Mouse (Mus musculus): ENCODE results near the gene Snx10.

Snx10 gene

DNA sequence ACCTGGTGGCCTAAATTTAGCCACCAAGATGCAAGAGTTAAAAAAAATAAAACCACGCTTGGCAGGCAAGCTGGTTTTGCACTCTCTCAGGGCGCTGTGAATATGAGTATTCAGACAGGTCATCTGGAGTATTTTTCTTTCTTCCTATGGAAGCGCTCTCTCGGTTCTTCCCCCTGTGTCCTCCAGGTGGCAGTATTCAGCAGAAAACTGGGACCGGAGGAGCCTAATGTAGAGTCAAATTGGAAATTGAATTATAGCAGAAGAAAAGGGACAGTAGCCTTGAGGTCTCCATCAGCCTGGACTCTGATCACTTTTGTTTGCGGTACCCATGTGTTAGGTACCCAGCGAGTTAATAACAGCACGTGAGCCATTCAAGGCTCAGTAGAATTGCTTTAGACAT is 62.3 kb downstream of the Snx10 start:
- peak; percentile 86 for DNase-seq (ENCODE audit: low spot score)

DNA sequence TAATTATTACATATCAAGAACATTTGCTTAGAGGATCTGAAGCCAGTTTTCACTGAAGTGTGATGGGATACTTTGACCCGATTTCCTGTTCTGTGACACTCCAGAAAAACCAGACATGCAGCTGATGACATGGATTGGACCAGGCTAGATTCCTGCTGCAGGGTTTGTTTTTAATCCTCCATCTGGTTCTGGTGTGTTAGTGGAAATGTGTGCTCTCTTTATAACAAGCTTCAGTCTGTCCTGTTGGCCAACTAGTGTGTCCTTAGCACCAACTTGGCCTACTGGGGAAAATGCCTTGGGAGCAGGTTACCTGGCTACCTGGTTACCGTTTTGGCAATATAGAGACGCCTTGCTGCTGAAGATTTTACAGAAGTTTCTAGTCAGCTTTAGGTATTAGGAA is 63.6 kb downstream of the Snx10 start:
- no peak for DNase-seq (ENCODE audit: low spot score)

DNA sequence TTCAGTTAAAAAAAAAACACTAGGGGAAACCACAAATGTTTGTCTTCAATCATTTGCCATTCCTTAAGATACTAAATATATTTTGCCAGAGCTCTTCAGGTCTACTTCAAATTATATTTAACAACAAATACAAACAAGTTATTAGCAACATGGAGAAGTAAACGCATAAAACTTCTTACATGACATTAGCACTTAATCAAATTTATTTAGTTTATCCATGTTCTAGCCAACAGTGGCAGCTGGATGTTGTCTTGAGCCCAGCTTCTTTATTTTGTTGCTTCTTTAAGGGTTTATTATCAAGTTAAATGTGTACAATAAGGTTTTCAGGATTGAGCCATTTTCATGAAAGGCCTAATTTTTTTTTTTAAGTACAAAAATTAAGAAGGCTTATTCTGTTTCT is 67.6 kb downstream of the Snx10 start:
- DNase-seq (ENCODE audit: low spot score): no peak

DNA sequence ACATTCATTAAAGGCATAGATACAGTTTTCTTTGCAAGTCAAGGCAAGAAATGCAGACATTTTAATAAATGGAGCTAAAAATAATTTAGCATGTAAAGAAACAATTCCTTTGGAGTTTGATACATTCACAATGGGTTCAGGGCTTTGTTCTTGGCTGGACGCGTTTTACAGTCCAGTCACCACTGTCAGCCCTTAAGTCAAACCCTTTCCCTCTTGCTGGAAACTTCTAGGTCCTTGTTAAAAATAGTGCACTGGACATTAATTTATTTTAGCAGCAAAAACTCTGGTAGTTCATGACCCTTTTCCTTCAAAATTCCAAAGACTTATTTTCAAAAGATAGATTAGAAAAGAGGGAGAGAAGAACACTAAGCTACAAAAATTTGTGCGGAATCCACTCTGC is 68.1 kb downstream of the Snx10 start:
- DNase-seq (ENCODE audit: low spot score): no peak

DNA sequence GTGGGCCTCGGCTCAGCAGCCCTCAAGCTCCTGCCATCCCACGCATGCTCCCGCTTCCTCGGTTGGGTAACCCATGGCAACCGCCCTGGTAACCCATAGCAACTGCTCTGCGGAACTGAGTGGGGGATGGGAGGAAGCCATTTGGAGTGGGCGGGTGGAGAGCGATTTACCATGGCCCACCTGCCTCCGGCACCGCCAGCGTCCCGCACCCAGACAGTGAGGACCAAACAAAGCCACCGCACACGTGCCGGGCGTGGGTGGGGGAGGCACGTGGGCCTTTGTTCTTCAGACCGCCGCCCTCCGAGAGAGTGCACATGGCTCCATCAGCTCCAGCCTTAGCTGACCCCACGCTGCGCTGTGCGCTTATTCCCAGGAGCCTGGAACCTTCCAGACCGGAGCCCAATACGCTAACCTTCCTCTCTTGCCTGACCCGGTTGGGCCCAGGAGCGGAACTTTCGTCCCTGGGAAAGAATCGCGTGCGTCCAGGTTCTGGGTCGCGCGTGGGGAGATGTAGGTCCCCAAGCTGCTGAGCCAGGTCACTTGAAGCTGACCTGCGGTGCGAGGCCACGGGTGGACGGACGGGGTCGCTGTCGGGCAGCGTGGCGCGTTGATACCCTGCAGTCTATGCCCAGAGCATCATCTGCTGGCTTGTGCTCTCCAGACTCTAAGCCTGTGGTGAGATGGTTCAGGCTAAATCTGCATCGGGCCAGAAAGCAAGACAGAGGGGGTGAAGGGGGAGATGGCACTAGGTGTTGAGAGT is 68.8 kb downstream of the Snx10 start:
- no peak for DNase-seq (ENCODE audit: low spot score)

DNA sequence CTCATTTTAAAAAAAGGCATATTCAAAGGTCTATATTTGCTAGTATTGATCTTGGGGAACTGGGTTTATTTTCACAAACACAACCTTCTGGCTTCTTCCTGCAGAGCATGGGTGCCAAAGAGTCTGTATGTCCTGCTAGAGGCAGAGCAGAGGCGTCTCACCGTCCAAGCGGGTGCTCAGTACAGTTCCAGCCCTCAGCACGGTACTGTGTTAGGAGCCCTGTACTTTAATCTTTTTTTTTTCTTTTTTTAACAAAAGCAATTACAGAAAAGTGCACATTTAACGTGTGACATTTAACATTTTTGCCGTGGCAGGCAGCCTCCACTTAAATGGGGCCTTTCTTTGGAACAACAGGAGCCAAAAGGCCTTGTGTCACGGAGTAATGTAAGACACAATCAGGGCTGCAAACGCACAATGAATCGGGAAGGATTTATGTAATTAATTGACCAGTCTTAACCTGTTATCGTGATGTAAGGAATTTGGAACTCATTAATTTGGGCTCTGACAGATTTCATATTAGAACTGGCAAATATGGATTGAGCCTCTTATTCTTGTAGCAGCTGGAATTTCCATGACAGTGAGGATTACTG is 69.8 kb downstream of the Snx10 start:
- DNase-seq (ENCODE audit: low spot score): no peak

DNA sequence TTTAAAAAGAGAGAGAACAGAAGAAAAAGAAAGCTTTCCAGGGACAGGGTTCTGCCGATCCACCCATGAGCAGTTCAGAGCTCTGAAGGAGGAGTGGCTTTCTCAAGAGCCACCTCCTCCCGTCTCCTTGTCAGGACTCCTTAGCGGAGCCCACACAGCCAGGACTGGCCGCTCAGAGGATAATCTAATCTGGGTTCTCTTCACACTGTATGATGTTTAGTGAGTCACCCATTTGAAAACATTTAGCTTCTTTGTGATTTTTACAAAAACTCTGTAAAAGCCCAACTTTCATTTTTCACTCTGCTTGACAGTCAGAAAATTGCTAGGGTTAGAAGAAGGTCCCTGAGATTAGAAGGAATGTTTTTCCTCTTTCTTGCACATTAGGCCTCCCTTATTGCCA is 70.8 kb downstream of the Snx10 start:
- DNase-seq (ENCODE audit: low spot score): no peak

DNA sequence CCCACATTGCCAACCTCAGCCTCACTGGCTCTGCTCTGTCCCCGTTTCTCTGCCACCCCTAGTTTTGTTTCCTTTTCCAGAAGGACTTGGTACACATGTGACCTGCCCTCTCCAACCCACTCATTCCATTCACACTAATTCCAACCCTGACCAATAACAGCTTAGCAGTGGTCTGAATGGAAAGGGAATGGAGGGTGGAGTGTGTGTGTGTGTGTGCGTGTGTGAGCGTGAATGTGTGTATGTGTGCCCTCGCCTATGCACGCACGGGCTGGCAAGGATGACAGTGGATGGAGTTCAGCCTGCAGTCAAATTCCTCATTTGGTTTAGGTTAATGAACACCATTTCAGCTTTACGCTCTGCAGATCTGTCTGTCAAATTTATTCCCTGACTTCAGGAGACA is 74.4 kb downstream of the Snx10 start:
- DNase-seq (ENCODE audit: low spot score): no peak

DNA sequence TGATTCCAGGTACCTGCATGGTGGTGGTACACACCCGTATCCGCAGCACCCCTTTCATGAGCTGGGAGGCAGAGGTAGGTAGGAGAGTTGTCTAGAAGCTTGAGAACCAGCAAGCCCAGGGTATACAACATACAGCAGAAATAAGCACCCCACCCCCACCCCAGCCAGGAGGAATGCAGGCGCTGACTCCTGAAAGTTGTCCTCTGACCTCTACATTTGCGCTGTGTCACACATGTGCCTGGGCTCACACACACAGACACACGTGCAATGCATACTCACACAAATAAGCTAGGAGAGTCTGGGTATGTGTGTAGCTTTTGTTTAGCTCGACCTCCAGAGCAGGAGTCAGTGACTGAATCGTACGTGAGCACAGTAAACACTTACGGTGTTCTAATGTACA is 76.7 kb downstream of the Snx10 start:
- DNase-seq (ENCODE audit: low spot score): no peak

DNA sequence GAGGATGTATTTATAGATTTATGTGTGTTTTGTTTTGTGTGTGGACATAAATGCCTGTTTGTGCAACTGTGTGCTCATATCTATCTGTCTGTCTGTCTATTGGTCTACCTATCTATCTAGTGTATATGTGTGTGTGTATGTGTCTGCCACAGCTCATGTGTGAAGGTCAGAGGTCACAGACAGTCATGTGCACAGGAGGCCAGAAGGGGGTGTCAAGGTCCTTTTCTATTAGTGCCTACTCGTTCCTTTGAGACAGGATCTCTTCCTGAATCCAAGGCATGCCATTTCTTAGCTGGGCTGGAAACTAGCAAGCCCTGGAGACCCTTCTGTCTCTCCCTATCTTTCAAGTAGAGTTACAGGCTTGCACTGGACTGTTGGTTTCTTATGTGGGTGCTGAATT is 78.6 kb downstream of the Snx10 start:
- DNase-seq (ENCODE audit: low spot score): no peak

DNA sequence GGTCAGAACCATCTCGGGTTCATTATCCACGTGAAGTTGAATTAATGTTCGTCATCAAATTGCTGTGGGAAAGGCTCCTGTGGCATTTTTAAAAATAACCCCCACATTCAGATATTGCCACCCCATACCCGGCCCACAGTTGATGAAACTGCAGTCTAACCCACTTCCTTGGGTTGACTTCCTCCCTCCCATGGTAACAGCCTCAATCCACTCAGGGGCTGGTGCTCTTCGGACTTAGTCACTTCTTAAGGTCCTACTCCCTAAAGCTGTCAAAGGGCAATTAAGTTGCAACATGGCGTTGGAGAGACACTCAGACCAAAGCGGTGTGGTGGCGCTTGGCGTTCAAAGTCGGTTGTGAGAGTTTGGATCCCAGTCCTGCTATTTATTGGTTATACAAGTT is 80.0 kb downstream of the Snx10 start:
- no peak for DNase-seq (ENCODE audit: low spot score)

DNA sequence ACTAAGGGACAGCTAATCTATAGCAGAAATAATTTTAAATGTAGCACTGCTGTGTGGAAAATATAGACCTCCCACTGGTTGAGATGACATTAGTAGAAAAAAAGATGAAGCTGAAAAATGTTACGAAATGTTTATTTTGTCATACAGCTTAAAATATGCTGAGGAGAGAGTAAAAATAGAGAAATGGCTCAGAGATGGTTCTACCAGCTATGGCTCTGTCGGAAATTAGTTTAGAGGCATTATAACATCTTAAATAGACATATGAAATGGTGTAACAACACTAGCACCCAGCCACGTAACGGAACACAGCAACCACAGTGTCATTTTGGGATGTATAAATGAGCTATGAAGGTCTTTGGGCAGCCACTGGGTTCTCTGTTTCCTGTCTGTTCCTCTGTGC is 82.5 kb downstream of the Snx10 start:
- no peak for DNase-seq (ENCODE audit: low spot score)

DNA sequence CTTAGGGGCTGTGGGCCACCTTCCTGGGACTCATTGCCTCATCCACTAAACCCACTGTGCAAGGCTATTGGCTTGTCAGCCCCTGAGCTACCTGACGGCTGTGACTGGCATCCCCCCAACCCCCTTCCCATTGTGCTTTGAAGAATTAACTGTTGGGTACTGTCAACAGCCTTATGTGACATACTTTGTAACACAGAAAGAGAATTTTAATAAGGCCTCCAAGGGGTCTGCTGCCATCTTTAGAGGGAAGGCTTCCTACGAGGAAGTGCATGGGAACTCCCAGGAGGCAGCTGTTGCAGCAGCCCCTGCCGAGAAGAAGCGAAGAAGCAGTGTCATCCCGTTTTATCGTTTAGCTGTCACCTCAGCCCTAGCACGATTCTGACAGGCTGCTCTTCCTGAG is 83.1 kb downstream of the Snx10 start:
- DNase-seq (ENCODE audit: low spot score): no peak

DNA sequence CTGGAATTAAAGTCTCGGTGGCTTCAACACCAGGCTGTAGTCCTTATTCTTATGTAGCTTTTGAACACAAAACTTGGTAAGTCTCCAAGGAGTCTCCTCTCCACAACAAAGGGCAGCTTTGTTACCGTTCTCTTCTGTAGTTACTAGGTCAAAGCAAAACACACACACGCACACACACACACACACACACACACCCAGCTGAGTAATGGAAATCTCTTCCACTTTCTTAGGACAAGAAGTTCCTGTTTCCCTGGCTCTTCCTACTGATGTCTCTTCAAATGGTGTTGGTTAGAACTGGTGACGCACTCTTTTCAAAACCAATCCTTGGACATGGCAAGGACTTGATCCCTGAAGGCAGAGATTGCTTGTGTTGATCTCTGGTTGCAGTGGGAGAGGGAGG is 87.9 kb downstream of the Snx10 start:
- DNase-seq (ENCODE audit: low spot score): no peak

DNA sequence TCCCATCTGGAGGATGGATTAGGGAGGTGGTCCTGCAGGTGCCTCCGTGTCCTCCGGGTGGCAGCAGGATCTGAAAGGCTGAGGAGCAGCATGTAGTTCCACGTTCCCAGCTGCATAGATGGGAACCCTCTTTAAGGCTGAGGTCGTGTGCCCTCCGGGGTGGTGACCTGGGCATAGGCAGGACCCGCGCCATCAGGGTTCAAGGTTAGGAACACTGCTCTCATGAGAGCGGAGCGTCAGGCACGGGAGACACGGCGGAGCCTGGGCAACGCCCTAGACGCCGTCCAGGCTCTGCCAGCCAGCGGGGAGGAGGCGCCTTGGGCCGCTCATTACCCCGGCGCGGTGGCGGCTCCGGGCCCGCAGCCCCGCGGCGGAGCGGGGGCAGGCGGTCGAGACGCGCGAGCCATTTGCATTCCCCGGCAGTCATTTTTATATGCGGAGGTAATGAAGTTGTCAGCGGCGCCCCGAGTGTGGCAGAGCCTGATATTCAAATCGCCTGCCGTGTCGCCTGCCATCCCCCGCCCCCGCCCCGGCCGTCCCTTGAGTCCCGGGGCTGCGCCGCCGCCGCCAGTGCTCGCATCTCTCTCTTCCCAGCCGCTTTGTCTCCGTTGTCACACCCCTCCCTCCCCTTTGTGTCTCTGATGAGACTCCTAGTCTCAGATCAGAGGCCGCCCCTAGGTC is 88.8 kb downstream of the Snx10 start:
- no peak for DNase-seq (ENCODE audit: low spot score)

DNA sequence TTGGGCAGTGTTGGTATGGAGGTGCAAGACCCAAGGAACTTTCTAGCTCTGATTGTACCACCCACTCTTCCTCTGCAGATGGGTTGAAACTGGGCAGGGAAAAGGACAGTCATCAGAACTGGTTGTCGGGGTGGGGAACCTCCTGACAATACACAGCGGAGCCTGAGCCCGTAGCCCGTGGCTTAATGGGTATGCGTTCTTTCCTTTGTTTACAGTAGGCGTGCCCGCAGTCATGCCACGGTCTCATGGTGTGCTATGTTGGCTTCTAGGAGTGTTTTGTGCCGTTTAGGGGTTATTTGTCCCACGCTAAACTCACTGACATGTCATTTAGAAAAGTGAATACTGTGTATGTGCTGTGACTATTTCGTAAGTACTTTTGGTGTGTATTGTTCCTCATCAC is 90.0 kb downstream of the Snx10 start:
- DNase-seq (ENCODE audit: low spot score): no peak

DNA sequence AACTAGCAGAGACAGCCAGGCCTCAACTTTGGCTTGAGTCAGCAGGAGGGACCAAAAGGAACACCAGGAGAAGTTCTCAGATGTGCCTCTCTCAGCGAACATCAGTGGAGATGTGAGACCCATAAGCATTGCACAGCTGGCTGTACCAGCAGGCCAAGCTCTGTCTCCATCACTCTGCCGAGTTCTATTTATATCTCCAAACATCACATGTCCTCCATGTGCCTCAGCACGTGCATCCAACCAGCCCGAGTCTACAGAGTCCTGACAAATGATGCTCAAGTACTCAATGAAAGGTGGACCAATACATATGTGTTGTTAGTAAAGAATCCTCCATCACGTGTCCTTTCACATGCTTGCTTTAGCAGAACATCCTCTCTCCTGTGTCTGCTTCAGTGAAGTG is 103.1 kb downstream of the Snx10 start:
- no peak for DNase-seq (ENCODE audit: low spot score)

DNA sequence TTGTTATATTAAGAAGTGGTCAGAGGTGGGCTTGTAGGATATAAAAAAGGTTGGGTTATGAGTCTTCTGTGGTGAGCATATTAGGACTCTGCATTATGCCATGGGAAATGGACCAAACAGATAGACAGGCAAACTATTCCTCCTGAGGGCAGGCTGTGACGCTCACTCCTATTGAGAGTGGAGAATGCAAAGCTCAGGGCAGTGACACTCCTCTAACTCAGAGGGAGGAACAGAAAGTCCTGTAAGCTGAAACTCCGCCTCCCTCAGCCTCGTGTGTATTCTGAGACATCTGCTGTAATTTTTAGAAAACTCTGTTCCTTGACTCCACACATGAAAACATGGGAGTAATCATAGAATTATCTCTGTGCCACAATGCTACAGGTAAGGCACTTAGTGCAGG is 106.0 kb downstream of the Snx10 start:
- no peak for DNase-seq (ENCODE audit: low spot score)

DNA sequence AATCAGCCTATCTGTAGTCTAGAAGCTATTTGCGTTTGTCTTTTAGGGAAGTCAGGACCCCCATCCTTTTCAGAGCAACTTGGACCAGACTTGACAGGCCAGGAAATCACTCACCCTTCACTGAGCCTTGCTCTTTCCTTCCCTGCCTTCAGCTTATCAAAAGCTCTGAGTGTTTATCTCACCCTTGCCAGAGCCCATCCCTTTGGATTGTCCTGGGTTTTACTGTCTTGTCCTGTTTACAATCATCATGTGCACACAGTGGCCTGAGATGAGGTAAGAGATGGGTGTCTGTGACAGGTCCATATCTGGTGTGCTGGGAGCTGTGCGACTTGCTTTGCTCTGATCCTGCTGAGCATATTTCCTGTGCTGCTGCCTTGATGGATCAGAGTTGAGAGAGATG is 106.5 kb downstream of the Snx10 start:
- DNase-seq (ENCODE audit: low spot score): no peak

DNA sequence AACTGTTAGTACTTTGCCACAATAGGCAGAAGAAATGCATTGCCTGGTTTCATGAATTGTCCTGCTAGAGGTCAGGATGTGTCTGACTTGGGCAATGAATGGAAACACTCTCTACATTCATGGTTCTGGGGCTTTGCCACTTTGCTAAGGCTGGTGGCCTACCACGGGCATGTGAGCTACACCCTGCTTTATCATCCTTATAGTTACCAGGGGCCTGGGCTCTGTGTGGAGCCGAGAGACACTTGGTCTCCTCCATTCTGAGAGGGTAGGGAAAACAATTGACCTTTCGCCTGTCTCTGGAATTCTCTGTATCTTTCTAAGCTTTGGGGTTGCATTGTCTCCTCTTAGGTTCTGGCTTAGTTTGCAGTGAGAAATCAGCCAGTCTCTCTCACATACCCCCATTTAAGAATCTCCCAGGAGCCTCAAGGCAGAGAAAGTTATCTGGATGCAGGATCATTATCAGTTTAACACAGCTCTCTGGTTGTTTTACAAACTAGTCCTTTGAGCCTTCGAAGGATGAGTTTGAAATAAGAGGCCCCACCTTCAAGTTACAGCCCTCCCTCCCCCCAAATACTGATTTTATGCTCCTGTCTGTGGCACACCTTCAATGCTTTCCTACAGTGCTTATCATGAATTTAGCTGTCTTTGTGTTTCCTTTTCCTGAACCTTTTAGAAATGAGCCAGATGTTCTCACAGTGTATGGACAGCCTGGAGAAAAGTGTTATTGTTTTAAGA is 109.4 kb downstream of the Snx10 start:
- no peak for DNase-seq (ENCODE audit: low spot score)

DNA sequence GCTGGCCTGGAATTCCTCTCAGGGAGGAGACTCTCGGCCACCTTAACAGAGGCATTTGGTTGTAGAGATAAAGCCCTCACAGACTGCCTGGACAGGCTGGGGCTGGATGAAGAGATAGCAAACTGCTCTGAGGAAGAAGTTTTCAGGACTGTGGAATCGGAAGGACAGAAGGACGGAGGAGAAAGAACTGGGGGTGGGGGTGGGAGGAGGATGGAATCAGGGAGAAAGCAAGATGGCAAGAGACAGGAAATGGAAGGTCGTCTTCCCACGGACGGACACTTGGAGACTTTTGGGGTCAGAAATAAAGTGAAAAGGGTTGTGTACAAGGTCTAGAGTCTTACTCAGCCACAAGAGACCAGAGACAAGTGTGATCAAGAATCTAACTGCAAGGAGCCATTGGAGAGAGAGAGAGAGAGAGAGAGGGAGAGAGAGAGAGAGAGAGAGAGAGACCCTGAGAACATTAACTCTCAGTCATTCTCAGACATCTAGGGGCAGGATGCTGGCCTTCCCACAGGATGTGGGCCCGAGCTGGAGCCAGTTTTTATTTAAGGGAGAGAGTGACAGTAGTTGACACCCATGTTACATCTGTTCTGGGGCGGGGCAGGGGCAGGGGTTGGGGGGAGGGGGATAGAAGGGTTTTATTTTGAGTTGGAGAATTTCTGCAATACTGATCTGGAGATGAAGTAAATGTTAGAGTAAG is 110.1 kb downstream of the Snx10 start:
- no peak for DNase-seq (ENCODE audit: low spot score)

DNA sequence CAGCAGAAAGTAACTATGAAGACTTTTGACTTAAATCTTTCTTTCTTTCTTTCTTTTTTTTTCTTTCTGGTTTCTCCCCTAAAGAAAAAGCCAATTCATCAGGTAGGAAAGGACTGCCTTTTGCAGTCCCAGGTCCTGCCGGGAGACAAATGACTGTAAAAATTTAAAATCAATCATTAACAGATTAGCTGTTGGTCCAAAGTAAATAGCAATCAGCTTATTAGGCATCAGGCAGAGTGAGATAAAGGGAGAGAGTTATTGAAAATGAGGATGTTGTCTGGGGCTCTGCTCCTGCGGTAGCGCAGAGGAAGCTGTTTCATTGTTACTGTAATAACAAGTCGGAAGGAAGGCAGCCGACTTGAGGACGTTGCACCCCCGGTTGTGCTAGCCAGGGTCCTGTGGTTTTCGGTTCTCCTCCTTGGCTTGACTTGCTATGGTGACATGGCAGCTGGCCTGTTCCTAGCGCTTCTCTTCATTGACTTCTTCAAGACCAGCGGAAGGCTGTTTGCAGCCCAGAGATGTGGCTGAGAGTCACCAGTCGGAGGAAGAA is 112.4 kb downstream of the Snx10 start:
- no peak for DNase-seq (ENCODE audit: low spot score)
